Mouse (Mus musculus): Measurements from ENCODE around the gene Vars2. TPM values are rescaled to one million over a fixed set of nuclear protein-coding genes. Genes with fewer than 3 reads are reported as not detected.

Gene Vars2
- 58.5 and 90.3 TPM in 2 replicates for total RNA-seq (2012; rRNA removed)

DNA sequence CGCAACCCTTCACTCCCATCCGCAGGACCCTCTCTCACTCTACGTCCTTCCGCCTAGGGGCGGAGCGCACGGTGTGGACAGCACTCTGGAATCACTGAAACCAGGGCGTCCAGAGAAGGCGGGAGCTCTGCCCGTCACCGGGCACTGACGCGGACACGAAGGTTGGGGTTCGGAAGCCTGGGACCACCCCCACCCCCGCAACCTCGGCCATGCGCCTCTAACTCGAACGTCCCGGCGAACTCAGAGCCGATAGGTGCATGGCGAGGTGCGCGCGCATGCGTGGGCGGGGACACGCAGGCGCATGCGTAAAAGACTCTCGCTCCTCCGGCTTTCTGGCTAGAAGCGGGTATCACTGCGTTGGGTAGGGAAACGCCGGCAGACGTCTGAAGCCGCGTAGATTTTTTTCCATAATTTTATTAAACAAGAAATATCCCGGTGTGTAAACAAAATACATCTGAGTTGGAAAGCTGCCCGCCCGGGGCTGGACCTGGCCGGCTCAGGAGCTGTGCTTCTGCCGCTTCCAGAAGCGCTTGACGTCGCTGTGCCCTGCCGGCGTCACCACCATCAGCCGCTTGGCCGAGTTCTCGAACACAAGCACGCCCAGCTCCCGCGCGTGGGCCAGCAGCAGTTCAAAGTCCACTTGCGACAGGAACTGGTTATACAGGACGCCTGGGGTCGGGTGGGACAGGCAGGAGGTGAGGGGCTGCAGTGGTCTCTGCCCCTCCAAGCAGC lies at the start of gene Vars2:
Gene Vars2, minus strand, starts transcription at position 259 of the 732 bp plus-strand sequence.
- in situ Hi-C loops (cut with MboI; ENCODE audit: low sequenced_read_pairs in 2 of 2, unreplicated experiment in 2 of 2): no loop called here
- TF ChIP-seq MAFK (IDR thresholded peaks at IDR 0.05; ENCODE audit: insufficient read depth, low read depth, low read length) (no peak), ZC3H11A (IDR thresholded peaks at IDR 0.05; ENCODE audit: borderline replicate concordance, low read depth, low read length) (no peak), ZNF384 (IDR thresholded peaks at IDR 0.05; ENCODE audit: low read depth, low read length) (no peak), CHD2 (IDR thresholded peaks at IDR 0.05; ENCODE audit: low read depth, low read length) (no peak), HCFC1 (IDR thresholded peaks at IDR 0.05; ENCODE audit: borderline replicate concordance, insufficient read depth, low read length) (no peak)
- Histone ChIP-seq H3K9ac (ENCODE audit: insufficient read depth, low read depth, low read length, poor library complexity, severe bottlenecking) (peak within 1 kb of the TSS; percentile 85), H3K9me3 (ENCODE audit: control insufficient read depth, insufficient read depth, low read depth, low read length) (no peaks in the 10 kb centered on the region), H3K27ac (ENCODE audit: insufficient read depth, low read depth, low read length, poor library complexity, severe bottlenecking) (peak within 1 kb of the TSS; percentile 57), H3K4me3 (ENCODE audit: insufficient read depth in 1 of 2, low read depth in 1 of 2, low read length in 2 of 2, poor library complexity in 1 of 2, severe bottlenecking in 1 of 2) (peak within 1 kb of the TSS; percentile 84 to 85), H3K4me1 (ENCODE audit: control insufficient read depth in 2 of 2, insufficient read depth in 2 of 2, low read length in 2 of 2, poor library complexity in 1 of 2) (peaks cover 0 to 9% of the 10 kb centered on the region in 2 experiments; a peak in 1 of 4 replicates), H3K36me3 (ENCODE audit: control insufficient read depth, insufficient read depth, low read length, poor library complexity, severe bottlenecking) (peaks cover 43% of the 10 kb centered on the region)
- DNase-seq (ENCODE audit: low read depth, low spot score): peak; percentile 87

DNA sequence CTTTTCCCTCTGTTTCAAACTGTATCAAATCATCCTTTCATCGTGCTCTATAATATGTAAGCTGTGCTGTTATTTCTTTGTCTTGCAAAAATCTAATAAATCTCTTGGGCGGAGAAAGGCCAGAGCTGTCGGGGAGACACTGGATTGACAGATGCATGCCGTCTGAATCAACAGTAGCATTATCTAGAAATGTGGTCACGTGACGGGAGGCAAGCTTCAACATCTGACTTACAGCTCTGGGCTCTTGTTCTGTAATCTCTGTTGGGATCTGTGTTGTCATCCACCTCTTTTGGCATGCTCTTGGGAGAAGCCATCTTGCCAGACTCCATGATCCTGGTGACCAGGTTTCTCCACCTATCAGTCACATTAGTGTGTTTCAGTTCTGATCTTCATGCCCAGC lies 49.7 kb upstream of the Vars2 start:
- Histone ChIP-seq H3K4me3 (ENCODE audit: insufficient read depth in 1 of 2, low read depth in 1 of 2, low read length in 2 of 2, poor library complexity in 1 of 2, severe bottlenecking in 1 of 2) (no peak overlapping the region), H3K9ac (ENCODE audit: insufficient read depth, low read depth, low read length, poor library complexity, severe bottlenecking) (no peak overlapping the region), H3K4me1 (ENCODE audit: control insufficient read depth in 2 of 2, insufficient read depth in 2 of 2, low read length in 2 of 2, poor library complexity in 1 of 2) (peaks cover 4 to 28% of the 10 kb centered on the region in 2 experiments; a peak in 3 of 4 replicates), H3K36me3 (ENCODE audit: control insufficient read depth, insufficient read depth, low read length, poor library complexity, severe bottlenecking) (no peaks in the 10 kb centered on the region), H3K27ac (ENCODE audit: insufficient read depth, low read depth, low read length, poor library complexity, severe bottlenecking) (no peak overlapping the region), H3K9me3 (ENCODE audit: control insufficient read depth, insufficient read depth, low read depth, low read length) (no peaks in the 10 kb centered on the region)
- DNase-seq (ENCODE audit: low read depth, low spot score): no peak
- in situ Hi-C loops (cut with MboI; ENCODE audit: low sequenced_read_pairs in 2 of 2, unreplicated experiment in 2 of 2): no loop called here
- TF ChIP-seq MAFK (IDR thresholded peaks at IDR 0.05; ENCODE audit: insufficient read depth, low read depth, low read length): no peak

DNA sequence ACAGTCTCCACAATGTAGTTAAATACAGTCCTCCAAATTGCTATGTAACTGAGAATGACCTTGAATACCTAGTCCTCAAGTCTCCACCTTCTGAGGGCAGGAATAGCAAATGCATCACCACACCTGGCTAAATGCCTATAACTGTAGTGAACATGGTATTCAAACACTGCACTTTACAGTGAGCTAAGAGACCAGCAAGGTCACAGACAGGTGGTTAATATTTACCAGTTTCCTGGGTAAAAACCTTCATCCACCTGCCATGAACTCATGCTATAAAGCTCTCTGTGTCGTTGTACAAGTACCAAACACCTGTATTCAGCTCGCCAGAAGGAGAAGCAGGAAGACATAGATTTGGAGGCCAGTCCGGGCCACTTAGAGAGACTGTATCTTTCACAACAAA lies 48.7 kb upstream of the Vars2 start:
- DNase-seq (ENCODE audit: low read depth, low spot score): no peak
- H3K4me3 ChIP-seq (ENCODE audit: insufficient read depth in 1 of 2, low read depth in 1 of 2, low read length in 2 of 2, poor library complexity in 1 of 2, severe bottlenecking in 1 of 2): no peak overlapping the region
- H3K9ac ChIP-seq (ENCODE audit: insufficient read depth, low read depth, low read length, poor library complexity, severe bottlenecking): no peak overlapping the region
- H3K4me1 ChIP-seq (ENCODE audit: control insufficient read depth in 2 of 2, insufficient read depth in 2 of 2, low read length in 2 of 2, poor library complexity in 1 of 2): peaks cover 1 to 21% of the 10 kb centered on the region in 2 experiments; a peak in 2 of 4 replicates
- no peaks in the 10 kb centered on the region for H3K36me3 ChIP-seq (ENCODE audit: control insufficient read depth, insufficient read depth, low read length, poor library complexity, severe bottlenecking)
- H3K9me3 ChIP-seq (ENCODE audit: control insufficient read depth, insufficient read depth, low read depth, low read length): no peaks in the 10 kb centered on the region
- in situ Hi-C loops (cut with MboI; ENCODE audit: low sequenced_read_pairs in 2 of 2, unreplicated experiment in 2 of 2): no loop called here
- no peak for TF ChIP-seq ZC3H11A (IDR thresholded peaks at IDR 0.05; ENCODE audit: borderline replicate concordance, low read depth, low read length)
- no peak for TF ChIP-seq MAFK (IDR thresholded peaks at IDR 0.05; ENCODE audit: insufficient read depth, low read depth, low read length)
- no peak for TF ChIP-seq ZNF384 (IDR thresholded peaks at IDR 0.05; ENCODE audit: low read depth, low read length)
- no peak overlapping the region for H3K27ac ChIP-seq (ENCODE audit: insufficient read depth, low read depth, low read length, poor library complexity, severe bottlenecking)

DNA sequence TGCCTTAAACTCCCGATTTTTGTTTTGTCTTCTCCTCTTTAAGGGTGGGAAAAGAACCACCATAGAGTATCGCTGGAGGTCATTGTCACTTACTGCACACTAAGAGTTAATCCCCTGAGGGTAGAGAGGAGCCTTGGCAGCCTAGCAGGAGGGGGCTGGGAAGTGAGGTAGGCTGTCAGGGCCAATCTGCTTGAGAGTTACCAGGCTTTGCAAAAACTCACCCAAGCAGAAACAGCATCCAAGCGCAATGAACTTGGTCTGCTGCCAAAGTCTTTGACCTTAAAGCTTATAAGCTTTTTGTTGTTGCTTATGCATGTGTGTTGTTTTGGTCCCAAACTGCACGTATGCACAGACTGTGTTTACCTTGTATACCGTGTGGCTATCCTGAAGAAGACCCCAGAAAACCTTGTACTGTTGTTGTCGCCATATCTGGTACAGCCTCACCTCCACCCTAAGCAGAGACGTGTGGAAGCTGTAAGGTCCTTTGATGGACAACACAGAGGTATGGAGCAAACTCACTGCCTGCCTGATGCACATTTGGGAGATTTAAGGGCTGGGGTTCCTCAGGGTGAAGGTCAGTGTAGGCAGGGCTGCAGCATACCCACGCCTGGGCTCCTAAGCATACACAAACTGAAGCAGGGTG lies 43.4 kb upstream of the Vars2 start:
- in situ Hi-C loops (cut with MboI; ENCODE audit: low sequenced_read_pairs in 2 of 2, unreplicated experiment in 2 of 2): no loop called here
- Histone ChIP-seq H3K27ac (ENCODE audit: insufficient read depth, low read depth, low read length, poor library complexity, severe bottlenecking) (no peak overlapping the region), H3K9me3 (ENCODE audit: control insufficient read depth, insufficient read depth, low read depth, low read length) (no peaks in the 10 kb centered on the region), H3K4me3 (ENCODE audit: insufficient read depth in 1 of 2, low read depth in 1 of 2, low read length in 2 of 2, poor library complexity in 1 of 2, severe bottlenecking in 1 of 2) (no peak overlapping the region), H3K36me3 (ENCODE audit: control insufficient read depth, insufficient read depth, low read length, poor library complexity, severe bottlenecking) (no peaks in the 10 kb centered on the region), H3K9ac (ENCODE audit: insufficient read depth, low read depth, low read length, poor library complexity, severe bottlenecking) (no peak overlapping the region), H3K4me1 (ENCODE audit: control insufficient read depth in 2 of 2, insufficient read depth in 2 of 2, low read length in 2 of 2, poor library complexity in 1 of 2) (peaks cover 2 to 12% of the 10 kb centered on the region in 2 experiments; a peak in 3 of 4 replicates)
- no peak for TF ChIP-seq HCFC1 (IDR thresholded peaks at IDR 0.05; ENCODE audit: borderline replicate concordance, insufficient read depth, low read length)
- TF ChIP-seq MAFK (IDR thresholded peaks at IDR 0.05; ENCODE audit: insufficient read depth, low read depth, low read length): no peak
- no peak for TF ChIP-seq ZC3H11A (IDR thresholded peaks at IDR 0.05; ENCODE audit: borderline replicate concordance, low read depth, low read length)
- no peak for TF ChIP-seq CHD2 (IDR thresholded peaks at IDR 0.05; ENCODE audit: low read depth, low read length)
- no peak for TF ChIP-seq ZNF384 (IDR thresholded peaks at IDR 0.05; ENCODE audit: low read depth, low read length)
- no peak for DNase-seq (ENCODE audit: low read depth, low spot score)

All from ES-E14 (cell line).